In the genomic region with DNA sequence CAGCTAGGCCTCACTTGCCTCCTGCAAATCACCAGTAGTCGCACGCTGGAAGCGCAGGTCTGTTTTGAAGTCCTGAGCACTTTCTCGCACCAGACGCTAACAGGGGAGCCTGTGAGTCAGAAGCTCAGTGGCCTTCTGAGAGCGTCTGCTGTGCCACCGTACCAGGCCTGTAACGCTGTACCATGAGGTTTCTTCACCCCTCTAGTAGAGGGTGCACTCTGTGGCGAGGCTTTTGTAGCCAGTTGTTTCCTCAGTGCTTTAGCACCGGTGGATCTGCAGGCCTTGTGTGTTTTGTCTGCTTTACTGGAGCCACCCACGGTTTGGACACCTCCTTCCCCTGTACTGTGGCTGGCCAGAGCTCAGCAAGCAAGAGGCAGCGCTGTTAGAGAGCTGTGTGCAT, we compare ENCODE assay signal across 12 mouse cellular contexts. TPM values are rescaled to one million over a fixed set of nuclear protein-coding genes. Genes with fewer than 3 reads are reported as not detected.
DNase-seq lines count a peak whose midpoint lies in the region; ATAC-seq lines count a peak whose summit lies in the region.
"Had no signal": no experiment of that assay in that cellular context is flagged by ENCODE, and none has a peak within 500 bp of the region (broad histone marks: within the 10 kb centered on the region; RNA-seq: fewer than 3 reads in every experiment).

No protein-coding gene starts in this region.

- no peak overlapping the region for H3K4me3 ChIP-seq in heart, embryonic 14.5 days (ENCODE audit: control insufficient read depth in 1 of 2, insufficient read depth in 1 of 2, low read depth in 1 of 2, low read length in 2 of 2)
- no peak overlapping the region for H3K4me3 ChIP-seq in midbrain, embryonic 10.5 days
- H3K4me3 ChIP-seq in midbrain, embryonic 15.5 days, result no peak overlapping the region
- H3K4me3 ChIP-seq: liver, embryonic 15.5 days; midbrain, embryonic 12.5 days had no signal

- H3K27ac ChIP-seq in heart, embryonic 14.5 days (replicated peaks in 1 of 2; ENCODE audit: control insufficient read depth in 1 of 2, insufficient read depth in 1 of 2, low read depth in 2 of 2, low read length in 2 of 2), result peak overlapping the region; percentile 0 to 24; a peak in 1 of 4 replicates
- H3K27ac ChIP-seq in midbrain, embryonic 10.5 days (replicated peaks), result 0 out of 2 replicates have a peak overlapping the region, but pooled peaks have one; percentile 23
- no peak overlapping the region for H3K27ac ChIP-seq in midbrain, embryonic 15.5 days
- H3K27ac ChIP-seq: hindbrain, embryonic 14.5 days; liver, embryonic 15.5 days; midbrain, embryonic 12.5 days had no signal

- peak; percentile 37 for DNase-seq in adrenal gland, adult 2 months
- DNase-seq in adrenal gland, postnatal 4 days (ENCODE audit: low spot score in 2 of 2), result no peak
- DNase-seq in heart, adult 8-10 months (ENCODE audit: low spot score), result no peak
- DNase-seq in midbrain, embryonic 10.5 days (ENCODE audit: low spot score), result peak; percentile 18
- peak; percentile 59 for DNase-seq in brain, adult 2 months (ENCODE audit: low read depth, low spot score)
- no peak for DNase-seq in left cerebral cortex, adult 9 months (ENCODE audit: low spot score in 2 of 2)
- DNase-seq: right cerebral cortex, postnatal 14 days had no signal

- H3K27me3 ChIP-seq in heart, embryonic 14.5 days (ENCODE audit: control insufficient read depth, insufficient read depth, low read length), result no peaks in the 10 kb centered on the region
- H3K27me3 ChIP-seq in midbrain, embryonic 10.5 days (ENCODE audit: low read depth, poor library complexity, severe bottlenecking), result no peaks in the 10 kb centered on the region
- no peaks in the 10 kb centered on the region for H3K27me3 ChIP-seq in midbrain, embryonic 15.5 days (replicated peaks)
- H3K27me3 ChIP-seq: liver, embryonic 15.5 days; midbrain, embryonic 12.5 days had no signal

- 0 out of 2 replicates have a peak, but pooled peaks cover 3% of the 10 kb centered on the region for H3K36me3 ChIP-seq in heart, embryonic 14.5 days (ENCODE audit: control insufficient read depth, insufficient read depth, low read length)
- H3K36me3 ChIP-seq in midbrain, embryonic 10.5 days, result no peaks in the 10 kb centered on the region
- H3K36me3 ChIP-seq in midbrain, embryonic 15.5 days (replicated peaks), result no peaks in the 10 kb centered on the region
- H3K36me3 ChIP-seq: liver, embryonic 15.5 days; midbrain, embryonic 12.5 days had no signal

- ATAC-seq in heart, embryonic 14.5 days (ENCODE audit: insufficient number of reproducible peaks, insufficient read depth, low FRiP score, low read depth), result no peak
- no peak for ATAC-seq in midbrain, embryonic 15.5 days (replicated peaks)

- H3K4me1 ChIP-seq in heart, embryonic 14.5 days (ENCODE audit: control insufficient read depth in 2 of 2, insufficient read depth in 2 of 2, low read length in 2 of 2), result peaks cover 7 to 30% of the 10 kb centered on the region in 2 experiments
- H3K4me1 ChIP-seq in midbrain, embryonic 10.5 days, result peaks cover 36% of the 10 kb centered on the region
- peaks cover 15% of the 10 kb centered on the region for H3K4me1 ChIP-seq in midbrain, embryonic 15.5 days

- H3K4me2 ChIP-seq in heart, embryonic 14.5 days (ENCODE audit: low read length), result no peak overlapping the region
- no peak overlapping the region for H3K4me2 ChIP-seq in midbrain, embryonic 15.5 days
- H3K4me2 ChIP-seq: hindbrain, embryonic 14.5 days; liver, embryonic 15.5 days; midbrain, embryonic 12.5 days had no signal

- 41% methylated on average over 12 of the region's 12 CpGs for WGBS in heart, embryonic 14.5 days
- 33% methylated on average over 12 of the region's 12 CpGs for WGBS in midbrain, embryonic 10.5 days
- 38% methylated on average over 12 of the region's 12 CpGs for WGBS in midbrain, embryonic 15.5 days

- H3K9me3 ChIP-seq in heart, embryonic 14.5 days (ENCODE audit: control insufficient read depth, low read length), result no peaks in the 10 kb centered on the region
- H3K9me3 ChIP-seq in midbrain, embryonic 10.5 days (replicated peaks), result no peaks in the 10 kb centered on the region
- no peaks in the 10 kb centered on the region for H3K9me3 ChIP-seq in midbrain, embryonic 15.5 days
- H3K9me3 ChIP-seq: liver, embryonic 15.5 days; midbrain, embryonic 12.5 days had no signal

- H3K9ac ChIP-seq in heart, embryonic 14.5 days (ENCODE audit: low read length), result no peak overlapping the region
- no peak overlapping the region for H3K9ac ChIP-seq in midbrain, embryonic 15.5 days
- H3K9ac ChIP-seq: hindbrain, embryonic 14.5 days; liver, embryonic 15.5 days; midbrain, embryonic 12.5 days had no signal

RNA-seq across cellular contexts. Expression of a gene that starts 4.3 kb away (rescaled TPM):
- total RNA-seq in adrenal gland, adult 2 months (2021), result 10 to 100 TPM; 62.2 to 65.2 TPM
- 9.6 and 12.3 TPM in 2 replicates for polyA plus RNA-seq in adrenal gland, adult 2 months (2012; rRNA removed)
- total RNA-seq in adrenal gland, postnatal 4 days (2021), result 10 to 100 TPM; 49.6 to 52.1 TPM
- 24.4 and 26.5 TPM in 2 replicates for polyA plus RNA-seq in heart, embryonic 14.5 days (2014; fragmentation: Nextera tagmentation; extraction: Ambion mirVana)
- total RNA-seq in heart, adult 8-10 months (2022), result 10 to 100 TPM; 25.5 to 33.5 (median 28.4) TPM
- polyA plus RNA-seq in midbrain, embryonic 10.5 days (2016; fragmentation: Nextera tagmentation; extraction: Ambion mirVana), result 28.2 and 33.2 TPM in 2 replicates
- polyA plus RNA-seq in midbrain, embryonic 15.5 days (2015; fragmentation: Nextera tagmentation; extraction: Ambion mirVana), result 20.2 and 22.0 TPM in 2 replicates

RNA-seq across cellular contexts. Expression of a gene that starts 16.8 kb away (rescaled TPM):
- total RNA-seq in adrenal gland, adult 2 months (2021), result 10 to 100 TPM; 12.5 to 13.5 TPM
- 12.5 and 14.6 TPM in 2 replicates for polyA plus RNA-seq in adrenal gland, adult 2 months (2012; rRNA removed)
- total RNA-seq in adrenal gland, postnatal 4 days (2021), result 10 to 100 TPM; 31.1 to 32.0 TPM
- 6.8 and 7.3 TPM in 2 replicates for polyA plus RNA-seq in heart, embryonic 14.5 days (2014; fragmentation: Nextera tagmentation; extraction: Ambion mirVana)
- total RNA-seq in heart, adult 8-10 months (2022), result 1 to 10 TPM; 2.1 to 3.1 (median 2.5) TPM
- polyA plus RNA-seq in midbrain, embryonic 10.5 days (2016; fragmentation: Nextera tagmentation; extraction: Ambion mirVana), result 17.1 and 19.4 TPM in 2 replicates
- polyA plus RNA-seq in midbrain, embryonic 15.5 days (2015; fragmentation: Nextera tagmentation; extraction: Ambion mirVana), result 88.1 and 88.6 TPM in 2 replicates

Comparison
In these comparisons a context has a peak if more than half of its experiments do, and no peak if none do; other contexts are left out.
1. DNase-seq: peak in adrenal gland, adult 2 months (single experiment), midbrain, embryonic 10.5 days (single experiment) and brain, adult 2 months (single experiment); none in adrenal gland, postnatal 4 days (0 of 2), heart, adult 8-10 months (single experiment) and left cerebral cortex, adult 9 months (0 of 2).